Mouse (Mus musculus) frontal cortex, postnatal 14 days (tissue): ENCODE data around the gene Fgd2.

ENCODE experiments used
- DNase-seq, 2 experiments: peaks; one replicate each; pipeline ENCODE4 v3.0.0; 2022; ENCODE audit warnings: low spot score in 2 of 2

Gene Fgd2

GRCm38 (mm10) chr17:29422912-29423504, 62.3 kb downstream of the Fgd2 start:
- DNase-seq: no peak

DNA sequence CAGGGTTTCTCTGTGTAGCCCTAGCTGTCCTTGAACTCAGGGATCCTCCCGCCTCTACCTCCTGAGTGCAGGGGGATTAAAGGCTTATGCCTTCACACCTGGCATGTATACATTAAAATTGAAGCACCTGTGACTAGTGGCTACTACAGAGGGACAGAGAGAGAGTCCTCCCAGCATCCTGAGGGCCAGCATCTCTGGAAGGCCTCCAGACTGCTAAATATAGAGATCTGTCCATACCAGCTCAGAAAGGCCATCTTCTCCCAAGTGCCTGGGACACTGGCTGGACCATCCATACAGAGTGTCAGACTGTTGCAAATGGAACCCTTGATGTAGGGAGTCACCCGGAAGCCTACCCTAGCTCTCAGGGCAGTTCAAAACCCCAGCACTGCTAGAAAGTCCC, 63.3 kb downstream of the Fgd2 start:
- no peak for DNase-seq

DNA sequence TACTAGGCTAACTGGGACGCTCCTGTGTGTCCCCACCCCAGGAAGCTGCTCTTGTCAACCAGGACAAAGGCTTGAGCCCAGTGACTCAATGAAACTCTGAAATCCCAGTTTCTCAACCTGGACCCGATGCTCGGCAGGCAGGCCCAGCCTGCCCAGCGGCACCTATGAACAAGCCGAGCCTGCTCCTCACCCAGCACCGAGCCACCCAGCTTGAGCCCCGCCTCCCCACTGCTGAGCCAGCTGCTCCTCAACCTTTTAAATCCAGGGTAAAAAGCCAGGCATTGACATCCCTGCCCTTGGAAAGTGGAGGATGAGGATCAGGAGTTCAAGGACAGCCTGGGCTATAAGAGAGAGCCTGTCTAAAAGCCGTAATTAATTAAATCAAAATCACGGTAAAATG, 64.6 kb downstream of the Fgd2 start:
- DNase-seq: no peak

GRCm38 (mm10) chr17:29428213-29428612, 67.5 kb downstream of the Fgd2 start:
- DNase-seq: no peak

GRCm38 (mm10) chr17:29428826-29429225, 68.1 kb downstream of the Fgd2 start:
- no peak for DNase-seq
